Mouse (Mus musculus) limb, embryonic 15.5 days (tissue): ENCODE measurements at regions not wholly inside any gene's neighbourhood (a gene's known extent, or its start where the extent isn't known, plus 50 kb on each side); places are given as distances from the start of the nearest gene placed in this dataset.

Experiments
- ATAC-seq: fragments of 200-750 bp; cut with Nextera tagmentation; 2 replicates; pipeline ENCODE4 v1.8.0; 2017; ENCODE audit warnings: low read depth, moderate TSS enrichment; ENCODE audit not compliant: insufficient number of reproducible peaks, low FRiP score, low TSS enrichment
- H3K27ac ChIP-seq: fragments of 300-500 bp; sonication (generic); 2 replicates; pipeline ENCODE4 v1.5.1; 2015; ENCODE audit warnings: moderate library complexity, mild to moderate bottlenecking, inconsistent platforms
- H3K27me3 ChIP-seq: fragments of 300-500 bp; sonication (generic); 2 replicates; pipeline ENCODE4 v1.6.1; 2015; ENCODE audit warnings: inconsistent platforms
- H3K36me3 ChIP-seq: fragments of 300-500 bp; sonication (generic); 2 replicates; pipeline ENCODE4 v1.6.1; 2015; ENCODE audit warnings: inconsistent platforms
- H3K4me1 ChIP-seq: fragments of 300-500 bp; sonication (generic); 2 replicates; pipeline ENCODE4 v1.6.1; 2015; ENCODE audit warnings: inconsistent platforms
- H3K4me2 ChIP-seq: fragments of 300-500 bp; sonication (generic); 2 replicates; pipeline ENCODE4 v1.6.1; 2015; ENCODE audit warnings: mild to moderate bottlenecking, inconsistent platforms
- H3K4me3 ChIP-seq: fragments of 300-500 bp; sonication (generic); 2 replicates; pipeline ENCODE4 v1.5.1; 2015; ENCODE audit warnings: mild to moderate bottlenecking, inconsistent platforms
- H3K9ac ChIP-seq: fragments of 300-500 bp; sonication (generic); 2 replicates; pipeline ENCODE4 v1.6.1; 2015; ENCODE audit warnings: inconsistent platforms
- H3K9me3 ChIP-seq: fragments of 300-500 bp; sonication (generic); 2 replicates; pipeline ENCODE4 v1.6.1; 2016; ENCODE audit warnings: inconsistent platforms
- WGBS: fragments of 180-500 bp; shearing (Covaris S2); methylation state at CpG from one replicate; pipeline ENCODE4 v1.1.7; 2015; 5-methylcytosine and 5-hydroxymethylcytosine counted together

DNA sequence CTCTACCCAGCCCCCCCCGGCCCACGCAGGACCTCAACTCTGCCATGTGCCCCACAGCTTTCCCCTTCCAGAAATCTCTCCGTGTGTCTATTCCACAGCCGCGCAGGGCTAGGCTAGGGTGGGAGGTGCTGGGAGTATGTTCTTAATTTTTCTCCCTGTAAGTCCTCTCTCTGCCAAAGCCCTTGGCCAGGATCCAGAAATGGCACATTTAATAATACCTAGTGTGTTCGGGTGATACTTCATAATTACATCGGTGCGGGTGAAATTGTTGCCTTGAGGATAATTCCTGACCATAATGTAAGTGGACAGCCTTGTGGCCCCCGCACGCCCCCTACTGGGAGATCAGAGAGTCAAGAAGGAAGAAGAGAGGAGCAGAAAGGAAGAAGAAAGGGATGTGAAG is 1093.5 kb downstream of the Mrps31 start:
- 14% methylated on average over 10 of the region's 10 CpGs for WGBS
- ATAC-seq: peak; percentile 79; the same call in 1 of the 2 replicates
- H3K4me3 ChIP-seq: 0 out of 2 replicates have a peak overlapping the region, but pooled peaks have one; percentile 14

DNA sequence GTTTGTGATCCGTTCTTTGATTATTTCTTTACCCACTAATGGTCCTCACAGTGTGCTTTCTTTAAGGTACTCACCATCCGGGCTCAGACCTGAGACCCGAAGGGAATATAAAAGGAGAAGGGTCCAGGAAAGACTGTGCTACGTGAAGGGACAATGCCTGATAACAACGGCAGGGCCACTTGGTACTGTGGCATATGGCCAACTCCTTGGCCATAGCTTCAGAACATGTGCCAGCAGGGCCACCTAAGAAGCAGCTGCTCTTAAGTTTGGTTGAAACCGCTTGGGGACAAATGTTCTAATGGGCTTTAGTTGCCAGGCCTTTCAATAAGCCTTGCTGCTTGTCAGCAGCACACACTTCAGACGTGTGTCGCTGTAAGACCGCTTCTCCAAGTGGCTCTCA is 1094.1 kb downstream of the Mrps31 start:
- H3K36me3 ChIP-seq: no peaks in the 10 kb centered on the region
- no peaks in the 10 kb centered on the region for H3K9me3 ChIP-seq
- 75% methylated on average over 9 of the region's 9 CpGs for WGBS
- ATAC-seq: no peak
- no peaks in the 10 kb centered on the region for H3K27me3 ChIP-seq
- peaks cover 14% of the 10 kb centered on the region for H3K4me1 ChIP-seq
- no peak overlapping the region for H3K27ac ChIP-seq
- H3K4me2 ChIP-seq: no peak overlapping the region
- no peak overlapping the region for H3K4me3 ChIP-seq
- H3K9ac ChIP-seq: no peak overlapping the region

More for the DNA sequence above, 1093.5 kb downstream of the Mrps31 start:
- H3K4me1 ChIP-seq: peaks cover 14% of the 10 kb centered on the region
- H3K27me3 ChIP-seq: no peaks in the 10 kb centered on the region
- H3K27ac ChIP-seq: no peak overlapping the region
- H3K4me2 ChIP-seq: peak overlapping the region; percentile 45
- no peak overlapping the region for H3K9ac ChIP-seq
- H3K36me3 ChIP-seq: no peaks in the 10 kb centered on the region
- H3K9me3 ChIP-seq: no peaks in the 10 kb centered on the region

- no peak for ATAC-seq
- no peaks in the 10 kb centered on the region for H3K36me3 ChIP-seq
- no peak overlapping the region for H3K27ac ChIP-seq
- peaks cover 16% of the 10 kb centered on the region for H3K4me1 ChIP-seq
- H3K9me3 ChIP-seq: no peaks in the 10 kb centered on the region
- no peak overlapping the region for H3K4me2 ChIP-seq
- no peak overlapping the region for H3K4me3 ChIP-seq
- no peak overlapping the region for H3K9ac ChIP-seq
- WGBS: 84% methylated on average over 4 of the region's 4 CpGs
- no peaks in the 10 kb centered on the region for H3K27me3 ChIP-seq
Observed at GRCm38 (mm10) chr8:23505966-23506365, 1094.8 kb downstream of the Mrps31 start.

- Histone ChIP-seq H3K4me2 (no peak overlapping the region), H3K4me1 (peaks cover 16% of the 10 kb centered on the region), H3K9me3 (no peaks in the 10 kb centered on the region), H3K36me3 (no peaks in the 10 kb centered on the region), H3K27me3 (no peaks in the 10 kb centered on the region), H3K27ac (peak overlapping the region; percentile 33), H3K9ac (no peak overlapping the region), H3K4me3 (no peak overlapping the region)
- ATAC-seq: no peak
- 43% methylated on average over 4 of the region's 4 CpGs for WGBS
Observed at GRCm38 (mm10) chr8:23507661-23508060, 1096.5 kb downstream of the Mrps31 start.

- WGBS: 31% methylated on average over 5 of the region's 5 CpGs
Observed at GRCm38 (mm10) chr8:23510076-23510475, 1098.9 kb downstream of the Mrps31 start.

DNA sequence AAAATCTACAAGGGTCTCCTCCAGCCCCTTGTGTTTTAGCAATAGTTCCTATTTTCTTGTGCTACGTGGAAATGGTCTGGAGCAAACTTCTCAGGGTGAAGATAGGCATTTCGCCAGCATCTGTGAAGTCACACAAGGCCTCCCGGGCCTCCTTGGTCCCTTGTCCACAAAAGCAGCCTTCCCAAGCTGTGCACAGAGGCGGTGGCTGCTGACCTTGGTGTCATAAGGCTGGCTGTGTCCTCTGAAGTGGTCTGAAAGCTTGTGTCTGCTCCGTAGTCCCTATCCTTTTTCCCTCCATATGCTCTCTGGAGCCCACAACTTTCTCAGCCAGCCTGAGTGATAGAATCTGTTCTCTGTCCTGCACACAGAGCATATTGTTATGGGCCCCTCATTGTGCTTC is 1099.4 kb downstream of the Mrps31 start:
- H3K27me3 ChIP-seq: no peaks in the 10 kb centered on the region
- no peaks in the 10 kb centered on the region for H3K36me3 ChIP-seq
- no peak overlapping the region for H3K9ac ChIP-seq
- 75% methylated on average over 5 of the region's 5 CpGs for WGBS
- no peak overlapping the region for H3K27ac ChIP-seq
- ATAC-seq: no peak
- H3K4me2 ChIP-seq: no peak overlapping the region
- H3K9me3 ChIP-seq: no peaks in the 10 kb centered on the region
- no peak overlapping the region for H3K4me3 ChIP-seq
- H3K4me1 ChIP-seq: peaks cover 2% of the 10 kb centered on the region

More at GRCm38 (mm10) chr8:23510076-23510475, 1098.9 kb downstream of the Mrps31 start:
- H3K36me3 ChIP-seq: no peaks in the 10 kb centered on the region
- no peak overlapping the region for H3K27ac ChIP-seq
- no peak overlapping the region for H3K4me2 ChIP-seq
- H3K4me3 ChIP-seq: no peak overlapping the region
- no peak overlapping the region for H3K9ac ChIP-seq
- peaks cover 7% of the 10 kb centered on the region for H3K4me1 ChIP-seq
- H3K9me3 ChIP-seq: no peaks in the 10 kb centered on the region
- H3K27me3 ChIP-seq: no peaks in the 10 kb centered on the region
- ATAC-seq: no peak

DNA sequence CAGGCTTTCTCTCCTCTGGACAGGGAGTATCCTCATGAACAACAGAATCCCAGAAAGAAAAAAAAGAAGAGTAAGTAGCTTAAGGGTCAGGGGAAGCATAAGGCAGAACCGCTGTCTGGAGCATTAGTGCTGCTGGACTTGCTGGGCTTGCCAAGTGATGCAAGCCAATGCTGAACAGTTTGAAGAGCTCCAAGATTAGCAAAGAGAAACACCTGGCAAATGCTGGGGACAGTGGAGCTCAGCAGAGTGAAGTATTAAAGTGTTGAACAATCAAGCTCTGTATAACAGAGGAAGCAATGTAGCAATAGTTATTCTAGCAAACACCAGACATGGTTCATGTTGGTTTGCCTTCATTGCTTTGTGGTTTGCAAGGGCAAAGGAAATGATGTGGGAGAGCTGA is 1100.1 kb downstream of the Mrps31 start:
- WGBS: 79% methylated on average over 1 of the region's 1 CpGs
- H3K4me1 ChIP-seq: peaks cover 2% of the 10 kb centered on the region; the same call in 1 of the 2 replicates

GRCm38 (mm10) chr8:23511792-23512191 is 1100.6 kb downstream of the Mrps31 start:
- Histone ChIP-seq H3K9ac (no peak overlapping the region), H3K4me2 (no peak overlapping the region), H3K4me1 (peaks cover 2% of the 10 kb centered on the region; the same call in 1 of the 2 replicates), H3K27me3 (no peaks in the 10 kb centered on the region), H3K4me3 (no peak overlapping the region), H3K36me3 (no peaks in the 10 kb centered on the region), H3K27ac (no peak overlapping the region), H3K9me3 (no peaks in the 10 kb centered on the region)
- WGBS: 83% methylated on average over 6 of the region's 6 CpGs
- no peak for ATAC-seq

More for the DNA sequence above, 1100.1 kb downstream of the Mrps31 start:
- no peak overlapping the region for H3K27ac ChIP-seq
- H3K4me3 ChIP-seq: no peak overlapping the region
- no peak overlapping the region for H3K9ac ChIP-seq
- no peaks in the 10 kb centered on the region for H3K27me3 ChIP-seq
- H3K36me3 ChIP-seq: no peaks in the 10 kb centered on the region
- H3K9me3 ChIP-seq: no peaks in the 10 kb centered on the region
- ATAC-seq: no peak
- no peak overlapping the region for H3K4me2 ChIP-seq

DNA sequence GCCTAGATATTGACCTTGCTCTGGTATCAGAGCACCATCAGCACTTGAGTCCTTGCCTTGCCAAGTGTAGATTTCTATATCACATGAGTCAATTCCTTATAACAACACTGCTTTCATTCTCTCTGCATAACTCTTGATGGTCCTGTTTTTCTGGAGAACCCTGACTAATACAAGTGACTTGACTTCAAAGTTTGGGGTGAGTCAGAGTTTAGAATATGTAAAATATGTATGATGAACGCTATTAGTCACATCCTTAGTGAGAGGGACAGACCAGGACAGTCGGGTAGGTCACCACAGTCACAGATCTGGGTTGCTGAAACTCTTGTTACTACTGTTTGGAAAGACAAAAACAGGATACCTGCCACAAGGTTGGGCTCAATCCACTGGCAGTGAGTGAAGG is 1105.3 kb downstream of the Mrps31 start:
- Histone ChIP-seq H3K4me3 (no peak overlapping the region), H3K27ac (no peak overlapping the region), H3K9ac (no peak overlapping the region), H3K9me3 (no peaks in the 10 kb centered on the region), H3K27me3 (no peaks in the 10 kb centered on the region), H3K4me1 (no peaks in the 10 kb centered on the region), H3K36me3 (no peaks in the 10 kb centered on the region), H3K4me2 (no peak overlapping the region)
- 73% methylated on average over 2 of the region's 2 CpGs for WGBS
- no peak for ATAC-seq

DNA sequence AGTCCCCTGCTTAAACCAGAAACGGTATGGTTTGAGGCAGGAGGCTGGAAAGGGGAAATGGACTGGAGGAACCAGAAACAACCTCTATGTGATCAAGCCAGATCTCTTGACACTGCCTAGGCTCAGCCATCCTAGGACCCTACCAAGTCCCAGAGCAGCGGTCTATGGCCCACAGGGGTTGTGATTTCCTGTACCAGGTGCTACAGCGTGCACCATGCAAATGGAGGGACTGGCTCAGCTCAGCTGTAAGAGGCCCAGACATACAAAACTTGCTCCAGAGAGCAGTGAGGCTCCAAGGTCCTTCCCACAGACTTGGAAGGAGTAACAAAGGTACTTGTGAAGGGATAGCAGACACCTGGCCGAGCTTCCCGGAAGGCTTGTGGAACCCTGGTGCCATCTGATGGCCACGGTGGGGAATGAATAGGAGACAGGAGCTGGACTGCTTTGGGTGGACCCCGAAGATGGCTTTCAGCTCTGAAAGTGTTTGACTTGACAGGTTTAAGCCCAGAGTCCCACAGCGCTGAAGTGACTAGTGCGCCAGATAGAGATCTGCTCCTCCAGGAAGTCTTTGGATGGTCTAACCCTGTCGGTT is 1120.5 kb downstream of the Mrps31 start:
- Histone ChIP-seq H3K9ac (no peak overlapping the region), H3K4me3 (no peak overlapping the region), H3K9me3 (no peaks in the 10 kb centered on the region), H3K27ac (no peak overlapping the region), H3K4me2 (no peak overlapping the region), H3K4me1 (no peaks in the 10 kb centered on the region), H3K27me3 (no peaks in the 10 kb centered on the region), H3K36me3 (no peaks in the 10 kb centered on the region)
- no peak for ATAC-seq
- 47% methylated on average over 10 of the region's 10 CpGs for WGBS

- Histone ChIP-seq H3K4me1 (no peaks in the 10 kb centered on the region), H3K4me2 (no peak overlapping the region), H3K4me3 (no peak overlapping the region), H3K27ac (no peak overlapping the region), H3K36me3 (no peaks in the 10 kb centered on the region), H3K27me3 (no peaks in the 10 kb centered on the region), H3K9me3 (no peaks in the 10 kb centered on the region), H3K9ac (no peak overlapping the region)
- no peak for ATAC-seq
- 78% methylated on average over 7 of the region's 7 CpGs for WGBS
Observed at GRCm38 (mm10) chr8:23537681-23538359, 1126.7 kb downstream of the Mrps31 start.

- no peaks in the 10 kb centered on the region for H3K27me3 ChIP-seq
- no peak overlapping the region for H3K4me2 ChIP-seq
- H3K4me3 ChIP-seq: no peak overlapping the region
- H3K9ac ChIP-seq: no peak overlapping the region
- no peak overlapping the region for H3K27ac ChIP-seq
- ATAC-seq: no peak
- H3K9me3 ChIP-seq: no peaks in the 10 kb centered on the region
- no peaks in the 10 kb centered on the region for H3K36me3 ChIP-seq
- 80% methylated on average over 11 of the region's 12 CpGs for WGBS
- no peaks in the 10 kb centered on the region for H3K4me1 ChIP-seq
Observed at GRCm38 (mm10) chr8:23553565-23554473, 1142.7 kb downstream of the Mrps31 start.
